In the genomic region with DNA sequence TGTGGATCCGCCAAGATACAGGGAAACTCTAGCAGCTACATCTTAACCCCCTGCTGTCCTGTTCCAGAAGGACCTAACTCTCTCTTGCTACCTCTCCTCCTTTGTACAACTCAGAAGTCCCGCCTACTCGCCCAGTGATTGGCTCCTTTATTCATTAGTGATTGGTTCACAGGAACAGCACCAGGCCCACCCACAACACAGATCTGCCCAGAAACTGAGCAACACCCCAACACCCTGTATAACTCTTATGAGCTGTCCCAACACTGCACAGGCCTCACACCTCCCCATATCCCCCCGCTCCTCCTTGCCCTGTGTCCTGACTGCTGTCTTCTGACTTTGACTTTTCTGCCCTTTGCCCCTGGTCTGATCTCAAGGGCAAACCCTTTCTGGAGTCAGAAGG, we compare ENCODE assay signal across 17 mouse cellular contexts. TPM values are rescaled to one million over a fixed set of nuclear protein-coding genes. Genes with fewer than 3 reads are reported as not detected.
DNase-seq lines count a peak whose midpoint lies in the region; ATAC-seq lines count a peak whose summit lies in the region.
"Had no signal": no experiment of that assay in that cellular context is flagged by ENCODE, and none has a peak within 500 bp of the region (broad histone marks: within the 10 kb centered on the region; RNA-seq: fewer than 3 reads in every experiment).

No protein-coding gene starts in this region.

- H3K9ac ChIP-seq in hindbrain, embryonic 14.5 days, result no peak overlapping the region
- no peak overlapping the region for H3K9ac ChIP-seq in hindbrain, embryonic 11.5 days (ENCODE audit: low read depth, low read length)
- H3K9ac ChIP-seq in neural tube, embryonic 11.5 days (ENCODE audit: low read length), result no peak overlapping the region
- H3K9ac ChIP-seq: forebrain, postnatal 0 days; liver, embryonic 14.5 days; neural tube, embryonic 15.5 days had no signal

- 0 out of 2 replicates have a peak, but pooled peaks have one; percentile 31 for ATAC-seq in hindbrain, embryonic 14.5 days (ENCODE audit: low FRiP score)
- no peak for ATAC-seq in hindbrain, embryonic 11.5 days (ENCODE audit: low FRiP score)
- ATAC-seq in neural tube, embryonic 11.5 days (ENCODE audit: insufficient read depth, low FRiP score, low TSS enrichment), result peak; percentile 48; the same call in 1 of the 2 replicates
- peak; percentile 56 for ATAC-seq in megakaryocyte-erythroid progenitor cell, adult 5-6 weeks (replicated peaks; ENCODE audit: low FRiP score, low TSS enrichment, poor library complexity, severe bottlenecking)
- ATAC-seq: forebrain, postnatal 0 days; intestine, postnatal 0 days had no signal

- no peaks in the 10 kb centered on the region for H3K36me3 ChIP-seq in hindbrain, embryonic 14.5 days (replicated peaks; ENCODE audit: control insufficient read depth, insufficient read depth)
- H3K36me3 ChIP-seq in hindbrain, embryonic 11.5 days (ENCODE audit: control insufficient read depth, insufficient read depth, low read length), result no peaks in the 10 kb centered on the region
- H3K36me3 ChIP-seq in neural tube, embryonic 11.5 days (ENCODE audit: control insufficient read depth, insufficient read depth, low read length), result no peaks in the 10 kb centered on the region
- H3K36me3 ChIP-seq: neural tube, embryonic 15.5 days had no signal

- H3K27ac ChIP-seq in hindbrain, embryonic 14.5 days, result no peak overlapping the region
- no peak overlapping the region for H3K27ac ChIP-seq in hindbrain, embryonic 11.5 days (ENCODE audit: low read depth, low read length)
- no peak overlapping the region for H3K27ac ChIP-seq in neural tube, embryonic 11.5 days (ENCODE audit: low read depth, low read length)
- H3K27ac ChIP-seq: layer of hippocampus, adult 2 months; liver, embryonic 14.5 days; neural tube, embryonic 15.5 days had no signal

- H3K9me3 ChIP-seq in hindbrain, embryonic 14.5 days (ENCODE audit: control insufficient read depth, low read length), result no peaks in the 10 kb centered on the region
- no peaks in the 10 kb centered on the region for H3K9me3 ChIP-seq in hindbrain, embryonic 11.5 days (ENCODE audit: control insufficient read depth, low read length)
- H3K9me3 ChIP-seq in neural tube, embryonic 11.5 days (ENCODE audit: control insufficient read depth, low read length), result no peaks in the 10 kb centered on the region
- H3K9me3 ChIP-seq: neural tube, embryonic 15.5 days had no signal

- no peak overlapping the region for H3K4me2 ChIP-seq in hindbrain, embryonic 14.5 days (replicated peaks)
- no peak overlapping the region for H3K4me2 ChIP-seq in hindbrain, embryonic 11.5 days (replicated peaks; ENCODE audit: low read depth, low read length)
- no peak overlapping the region for H3K4me2 ChIP-seq in neural tube, embryonic 11.5 days (ENCODE audit: low read depth)
- H3K4me2 ChIP-seq: neural tube, embryonic 15.5 days had no signal

- no peak overlapping the region for H3K4me3 ChIP-seq in hindbrain, embryonic 14.5 days (replicated peaks; ENCODE audit: low read length)
- no peak overlapping the region for H3K4me3 ChIP-seq in hindbrain, embryonic 11.5 days (ENCODE audit: low read depth, low read length)
- H3K4me3 ChIP-seq in neural tube, embryonic 11.5 days (ENCODE audit: low read depth, low read length), result no peak overlapping the region
- H3K4me3 ChIP-seq: layer of hippocampus, adult 2 months; neural tube, embryonic 15.5 days had no signal

- 74% methylated on average over 4 of the region's 4 CpGs for WGBS in hindbrain, embryonic 14.5 days
- WGBS in hindbrain, embryonic 11.5 days, result 69% methylated on average over 4 of the region's 4 CpGs
- WGBS in neural tube, embryonic 11.5 days, result 74% methylated on average over 4 of the region's 4 CpGs

- no peak for DNase-seq in hindbrain, embryonic 14.5 days (ENCODE audit: low spot score)
- no peak for DNase-seq in hindbrain, embryonic 11.5 days (ENCODE audit: low spot score)
- DNase-seq in neural tube, embryonic 11.5 days (ENCODE audit: low spot score), result no peak
- DNase-seq in neural tube, embryonic 10.5 days (ENCODE audit: extremely low spot score, low spot score), result no peak
- peak; percentile 8 for DNase-seq in NIH3T3 (ENCODE audit: low read depth)
- no peak for DNase-seq in ovary, postnatal 10 days (ENCODE audit: low spot score)
- no peak for DNase-seq in lung, postnatal 4 days
- DNase-seq: cerebellum, adult 2 months; forebrain, postnatal 0 days; heart, postnatal 4 days; lung, postnatal 14 days; spleen, adult 18-20 months had no signal

- H3K4me1 ChIP-seq in hindbrain, embryonic 14.5 days (replicated peaks; ENCODE audit: control insufficient read depth, insufficient read depth, low read length), result no peaks in the 10 kb centered on the region
- H3K4me1 ChIP-seq in hindbrain, embryonic 11.5 days (replicated peaks; ENCODE audit: control insufficient read depth, insufficient read depth, low read length), result no peaks in the 10 kb centered on the region
- no peaks in the 10 kb centered on the region for H3K4me1 ChIP-seq in neural tube, embryonic 11.5 days (ENCODE audit: control insufficient read depth, insufficient read depth, low read length)
- H3K4me1 ChIP-seq: neural tube, embryonic 15.5 days had no signal

- no peaks in the 10 kb centered on the region for H3K27me3 ChIP-seq in hindbrain, embryonic 14.5 days (ENCODE audit: control insufficient read depth, insufficient read depth, low read length)
- no peaks in the 10 kb centered on the region for H3K27me3 ChIP-seq in hindbrain, embryonic 11.5 days (ENCODE audit: control insufficient read depth, insufficient read depth, low read length)
- H3K27me3 ChIP-seq in neural tube, embryonic 11.5 days (ENCODE audit: control insufficient read depth, insufficient read depth, low read length), result no peaks in the 10 kb centered on the region
- H3K27me3 ChIP-seq: neural tube, embryonic 15.5 days had no signal

RNA-seq across cellular contexts. Expression of gene F2rl3, which starts 4.0 kb away (rescaled TPM):
- polyA plus RNA-seq in hindbrain, embryonic 14.5 days (2014; fragmentation: Nextera tagmentation; extraction: Ambion mirVana), result 0.39 and 0.57 TPM in 2 replicates
- polyA plus RNA-seq in hindbrain, embryonic 11.5 days (2014; fragmentation: Nextera tagmentation; extraction: Ambion mirVana), result 0.91 and 1.5 TPM in 2 replicates
- polyA plus RNA-seq in neural tube, embryonic 11.5 days (2014; fragmentation: Nextera tagmentation; extraction: Ambion mirVana), result 1.3 and 2.0 TPM in 2 replicates
- total RNA-seq in megakaryocyte-erythroid progenitor cell, adult 5-6 weeks (2014; fragmentation: Nextera tagmentation), result 0.13 and 5.0 TPM in 2 replicates
- 2.0 and 3.0 TPM in 2 replicates for total RNA-seq in megakaryocyte-erythroid progenitor cell, adult 5-6 weeks (2017)

RNA-seq across cellular contexts. Expression of gene Sin3b, which starts 42.6 kb away (rescaled TPM):
- 179 and 185 TPM in 2 replicates for polyA plus RNA-seq in hindbrain, embryonic 14.5 days (2014; fragmentation: Nextera tagmentation; extraction: Ambion mirVana)
- 153 and 157 TPM in 2 replicates for polyA plus RNA-seq in hindbrain, embryonic 11.5 days (2014; fragmentation: Nextera tagmentation; extraction: Ambion mirVana)
- polyA plus RNA-seq in neural tube, embryonic 11.5 days (2014; fragmentation: Nextera tagmentation; extraction: Ambion mirVana), result 167 and 169 TPM in 2 replicates
- total RNA-seq in megakaryocyte-erythroid progenitor cell, adult 5-6 weeks (2014; fragmentation: Nextera tagmentation), result 81.0 and 90.9 TPM in 2 replicates
- total RNA-seq in megakaryocyte-erythroid progenitor cell, adult 5-6 weeks (2017), result 73.6 and 95.5 TPM in 2 replicates
